Mouse (Mus musculus) liver, embryonic 11.5 days (tissue): ENCODE results near the gene Sept5. TPM values are rescaled to one million over a fixed set of nuclear protein-coding genes. Genes with fewer than 3 reads are reported as not detected.

Experiments
- ATAC-seq: fragments of 200-750 bp; cut with Nextera tagmentation; replicated peaks from 2 replicates; pipeline ENCODE4 v1.8.0; 2017; ENCODE audit warnings: moderate number of reproducible peaks, mild to moderate bottlenecking, moderate TSS enrichment, moderate library complexity; ENCODE audit not compliant: low FRiP score
- DNase-seq: peaks from one replicate; pipeline ENCODE4 v3.0.0-alpha.2; 2017; ENCODE audit warnings: low spot score
- H3K27ac ChIP-seq: fragments of 300-500 bp; sonication (generic); 2 replicates; pipeline ENCODE4 v1.5.1; 2014; ENCODE audit warnings: mild to moderate bottlenecking, low read depth, low read length, control low read depth
- H3K27me3 ChIP-seq: fragments of 300-500 bp; sonication (generic); replicated peaks from 2 replicates; pipeline ENCODE4 v1.6.1; 2014; ENCODE audit warnings: low read length, mixed read lengths; ENCODE audit not compliant: control insufficient read depth, insufficient read depth
- H3K36me3 ChIP-seq: fragments of 300-500 bp; sonication (generic); 2 replicates; pipeline ENCODE4 v1.6.1; 2014; ENCODE audit warnings: mild to moderate bottlenecking, low read length, moderate library complexity, mixed read lengths; ENCODE audit not compliant: control insufficient read depth, insufficient read depth
- H3K4me1 ChIP-seq: fragments of 300-500 bp; sonication (generic); replicated peaks from 2 replicates; pipeline ENCODE4 v1.6.1; 2014; ENCODE audit warnings: low read length, mixed read lengths; ENCODE audit not compliant: control insufficient read depth, insufficient read depth
- H3K4me2 ChIP-seq: fragments of 300-500 bp; sonication (generic); 2 replicates; pipeline ENCODE4 v1.6.1; 2014; ENCODE audit warnings: mild to moderate bottlenecking, control low read depth, moderate library complexity
- H3K4me3 ChIP-seq: fragments of 300-500 bp; sonication (generic); 2 replicates; pipeline ENCODE4 v1.5.1; 2014; ENCODE audit warnings: low read depth, low read length, control low read depth
- H3K9ac ChIP-seq: fragments of 300-500 bp; sonication (generic); 2 replicates; pipeline ENCODE4 v1.6.1; 2014; ENCODE audit warnings: low read depth, low read length, control low read depth
- H3K9me3 ChIP-seq: fragments of 300-500 bp; sonication (generic); 2 replicates; pipeline ENCODE4 v1.6.1; 2016; ENCODE audit warnings: low read length, inconsistent platforms, mixed read lengths; ENCODE audit not compliant: control insufficient read depth
- WGBS: fragments of 180-500 bp; shearing (Covaris S2); extraction: QIAGEN DNeasy Blood & Tissue Kit; methylation state at CpG from one replicate; pipeline ENCODE4 v1.1.7; 2014; 5-methylcytosine and 5-hydroxymethylcytosine counted together
- polyA plus RNA-seq: library from polyadenylated mRNA; unstranded; fragments of >200 nt; fragmentation: Nextera tagmentation; extraction: Ambion mirVana; gene quantifications from 2 replicates; pipeline ENCODE4 v1.2.1, GENCODE M21; 2014

The Sept5 gene
- polyA plus RNA-seq, 1 experiment from 2014 or later = 6.0 TPM

GRCm38 (mm10) chr16:18591047-18592018 lies 38.4 kb downstream of the Sept5 start:
- DNase-seq = peak; percentile 53
- 2% methylated on average over 59 of the region's 59 CpGs for WGBS
- Histone ChIP-seq H3K36me3 (no peaks in the 10 kb centered on the region), H3K4me3 (peak overlapping the region; percentile 44; the same call in 1 of the 2 replicates), H3K9me3 (no peaks in the 10 kb centered on the region), H3K4me2 (peak overlapping the region; percentile 70), H3K9ac (no peak overlapping the region), H3K27ac (no peak overlapping the region), H3K4me1 (peaks cover 17% of the 10 kb centered on the region), H3K27me3 (peaks cover 90% of the 10 kb centered on the region)
- ATAC-seq = no peak

GRCm38 (mm10) chr16:18589804-18590790 lies 39.7 kb downstream of the Sept5 start, which contains the start of gene Tbx1:
Gene Tbx1, minus strand, starts transcription at chr16:18590671.
- H3K4me3 ChIP-seq = peak within 1 kb of the TSS; percentile 44
- DNase-seq = peak; percentile 59
- no peaks in the 10 kb centered on the region for H3K36me3 ChIP-seq
- no peaks in the 10 kb centered on the region for H3K9me3 ChIP-seq
- H3K9ac ChIP-seq = no peak within 1 kb of the TSS
- H3K27me3 ChIP-seq = peaks cover 96% of the 10 kb centered on the region
- H3K4me1 ChIP-seq = peaks cover 18% of the 10 kb centered on the region
- ATAC-seq = no peak
- H3K4me2 ChIP-seq = peak within 1 kb of the TSS; percentile 70
- WGBS = under 1% methylated on average over 48 of the region's 48 CpGs
- no peak within 1 kb of the TSS for H3K27ac ChIP-seq

GRCm38 (mm10) chr16:18589080-18589621 lies 40.6 kb downstream of the Sept5 start:
- WGBS = 14% methylated on average over 9 of the region's 9 CpGs
- no peak overlapping the region for H3K9ac ChIP-seq
- ATAC-seq (no peak), DNase-seq (no peak)
- no peaks in the 10 kb centered on the region for H3K36me3 ChIP-seq
- no peak overlapping the region for H3K27ac ChIP-seq
- H3K4me2 ChIP-seq = no peak overlapping the region
- H3K4me3 ChIP-seq = 0 out of 2 replicates have a peak overlapping the region, but pooled peaks have one; percentile 5
- H3K4me1 ChIP-seq = peaks cover 18% of the 10 kb centered on the region
- no peaks in the 10 kb centered on the region for H3K9me3 ChIP-seq
- H3K27me3 ChIP-seq = peaks cover 97% of the 10 kb centered on the region

- Histone ChIP-seq H3K4me2 (peak overlapping the region; percentile 27; the same call in 1 of the 2 replicates), H3K27ac (no peak overlapping the region)
These were observed 41.1 kb downstream of the Sept5 start for GRCm38 (mm10) chr16:18588738-18589055.

GRCm38 (mm10) chr16:18587847-18588737 lies 41.7 kb downstream of the Sept5 start:
- DNase-seq (peak; percentile 55), ATAC-seq (0 out of 2 replicates have a peak, but pooled peaks have one; percentile 53)
- Histone ChIP-seq H3K4me1 (peaks cover 18% of the 10 kb centered on the region), H3K9ac (no peak overlapping the region), H3K36me3 (no peaks in the 10 kb centered on the region), H3K4me3 (peak overlapping the region; percentile 20; the same call in 1 of the 2 replicates), H3K9me3 (no peaks in the 10 kb centered on the region), H3K27me3 (peaks cover 97% of the 10 kb centered on the region), H3K4me2 (peak overlapping the region; percentile 39), H3K27ac (no peak overlapping the region)
- 2% methylated on average over 56 of the region's 57 CpGs for WGBS

More at GRCm38 (mm10) chr16:18588738-18589055, 41.1 kb downstream of the Sept5 start:
- Histone ChIP-seq H3K9me3 (no peaks in the 10 kb centered on the region), H3K9ac (no peak overlapping the region), H3K27me3 (peaks cover 97% of the 10 kb centered on the region), H3K4me3 (0 out of 2 replicates have a peak overlapping the region, but pooled peaks have one; percentile 20), H3K4me1 (peaks cover 18% of the 10 kb centered on the region), H3K36me3 (no peaks in the 10 kb centered on the region)
- ATAC-seq = no peak
- WGBS = 3% methylated on average over 31 of the region's 31 CpGs
- DNase-seq = no peak

- H3K4me2 ChIP-seq = peak overlapping the region; percentile 63
- no peaks in the 10 kb centered on the region for H3K9me3 ChIP-seq
- H3K9ac ChIP-seq = no peak overlapping the region
- DNase-seq = no peak
- H3K4me1 ChIP-seq = peaks cover 21% of the 10 kb centered on the region
- no peaks in the 10 kb centered on the region for H3K36me3 ChIP-seq
- WGBS = under 1% methylated on average over 41 of the region's 62 CpGs
- no peak overlapping the region for H3K27ac ChIP-seq
- no peak for ATAC-seq
- peak overlapping the region; percentile 46 for H3K4me3 ChIP-seq
- H3K27me3 ChIP-seq = peaks cover 100% of the 10 kb centered on the region
These were observed 42.7 kb downstream of the Sept5 start for GRCm38 (mm10) chr16:18586906-18587546.

GRCm38 (mm10) chr16:18586076-18586905 lies 43.5 kb downstream of the Sept5 start:
- Histone ChIP-seq H3K9ac (no peak overlapping the region), H3K4me1 (peaks cover 21% of the 10 kb centered on the region), H3K27me3 (peaks cover 100% of the 10 kb centered on the region), H3K27ac (no peak overlapping the region), H3K36me3 (no peaks in the 10 kb centered on the region), H3K4me2 (peak overlapping the region; percentile 63), H3K4me3 (peak overlapping the region; percentile 46), H3K9me3 (no peaks in the 10 kb centered on the region)
- DNase-seq (peak; percentile 62), ATAC-seq (no peak)
- 3% methylated on average over 75 of the region's 83 CpGs for WGBS
